Mouse (Mus musculus) inflammation-experienced regulatory T-cells, adult 6 months (primary cell): Measurements from ENCODE around the gene Naglu. TPM values are rescaled to one million over a fixed set of nuclear protein-coding genes. Genes with fewer than 3 reads are reported as not detected.
"Not testable (repeated sequence)": the region's sequence is repeated elsewhere in the genome, so short reads cannot be mapped to it uniquely, and the experiment has no call there.

Source experiments
- ATAC-seq: one replicate; pipeline ENCODE4 v1.8.0; 2017
- polyA plus RNA-seq, 3 experiments: library from polyadenylated mRNA; unstranded; fragments of 100-300 nt; shearing (Covaris generic); gene quantifications; one replicate each; pipeline ENCODE4 v1.2.1; 2017

Gene Naglu
- polyA plus RNA-seq, 3 experiments from 2014 or later, result 4.4 to 7.3 (median 5.7) TPM

GRCm38 (mm10) chr11:101084246-101084645 is 14.4 kb downstream of the Naglu start:
- no peak for ATAC-seq

- no peak for ATAC-seq
Observed at GRCm38 (mm10) chr11:101084811-101085210, 15.0 kb downstream of the Naglu start.

DNA sequence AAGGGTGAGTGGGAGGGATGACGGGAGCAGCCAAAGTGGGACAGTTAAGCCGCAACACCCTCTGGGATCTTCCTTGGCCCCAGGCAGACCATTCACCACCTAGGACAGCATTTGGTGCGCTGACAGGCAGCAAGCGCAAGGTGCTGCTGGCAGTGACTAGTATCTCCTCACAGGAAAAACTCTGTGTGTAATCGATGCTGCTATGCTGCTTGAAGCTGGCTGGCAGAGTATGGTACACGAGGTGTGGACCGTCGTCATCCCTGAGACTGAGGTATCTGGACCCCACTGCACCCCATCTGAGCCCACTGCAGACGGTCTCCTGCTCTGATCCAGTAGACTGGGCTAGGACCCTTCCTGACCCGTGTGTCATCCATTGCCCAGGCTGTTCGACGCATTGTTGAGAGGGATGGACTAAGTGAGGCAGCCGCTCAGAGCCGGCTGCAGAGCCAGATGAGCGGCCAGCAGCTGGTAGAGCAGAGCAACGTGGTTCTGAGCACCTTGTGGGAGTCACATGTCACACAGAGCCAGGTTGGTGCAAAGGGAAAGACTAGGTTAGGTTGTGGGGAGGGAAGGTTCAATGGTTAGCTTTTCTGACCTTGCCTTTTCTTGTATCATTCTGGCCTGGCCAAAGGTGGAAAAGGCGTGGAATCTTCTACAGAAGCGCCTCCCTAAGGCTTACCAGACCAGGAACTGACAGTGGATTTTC is 16.0 kb downstream of the Naglu start:
- ATAC-seq, result no peak

GRCm38 (mm10) chr11:101086323-101086674 is 16.5 kb downstream of the Naglu start:
- ATAC-seq, result no peak

- peak; percentile 80 for ATAC-seq
Observed at GRCm38 (mm10) chr11:101086756-101087681, 17.2 kb downstream of the Naglu start, which contains the start of gene Mlx. Gene Mlx (plus strand): TSS chr11:101087277.

GRCm38 (mm10) chr11:101087682-101088055 is 17.9 kb downstream of the Naglu start:
- ATAC-seq, result no peak

GRCm38 (mm10) chr11:101089931-101090330 is 20.1 kb downstream of the Naglu start:
- ATAC-seq, result no peak

- ATAC-seq, result no peak
Observed at GRCm38 (mm10) chr11:101094930-101095313, 25.1 kb downstream of the Naglu start.

GRCm38 (mm10) chr11:101095314-101096024 is 25.7 kb downstream of the Naglu start, which contains the start of gene Psmc3ip:
Gene Psmc3ip (minus strand): TSS chr11:101095436.
- ATAC-seq, result peak; percentile 95

GRCm38 (mm10) chr11:101098231-101098630 is 28.4 kb downstream of the Naglu start:
- no peak for ATAC-seq

DNA sequence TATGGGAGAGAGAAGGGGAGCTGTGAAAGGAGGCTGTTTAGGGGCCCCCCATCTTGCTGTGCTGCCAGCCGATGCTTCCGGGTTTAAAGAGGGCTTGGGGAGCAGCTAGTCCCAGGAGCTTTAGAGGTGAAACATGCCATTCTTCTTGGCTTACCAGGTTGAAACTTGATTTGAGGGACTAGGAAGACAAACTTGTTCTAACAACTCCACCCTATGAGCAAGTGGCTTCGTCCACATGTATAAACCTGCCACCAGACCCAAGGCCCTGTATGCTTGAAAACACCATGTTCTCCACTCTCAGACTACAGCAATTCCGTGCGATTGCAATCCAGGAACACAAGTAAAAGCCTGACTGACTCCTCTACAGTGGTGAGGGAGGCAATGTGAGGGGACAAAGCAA is 33.2 kb downstream of the Naglu start:
- no peak for ATAC-seq

DNA sequence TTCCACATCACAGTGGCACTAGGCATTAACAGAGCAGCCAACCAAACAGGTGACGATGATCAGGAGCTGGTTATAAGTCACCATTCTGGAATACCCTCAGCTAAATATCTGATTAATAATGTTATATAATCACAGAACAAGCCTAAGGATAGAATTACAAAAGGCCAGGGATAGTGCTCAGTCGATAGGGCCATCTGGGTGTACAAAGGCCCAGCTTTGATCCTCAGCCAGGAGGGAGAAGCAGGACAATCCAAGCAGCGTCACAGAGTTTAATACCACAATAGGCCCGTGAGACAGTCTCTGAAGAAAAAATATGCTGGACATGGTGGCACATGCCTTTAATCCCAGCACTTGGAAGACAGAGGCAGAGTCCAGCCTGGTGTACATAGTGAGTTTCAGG is 39.5 kb downstream of the Naglu start:
- no peak for ATAC-seq

GRCm38 (mm10) chr11:101110708-101111107 is 40.9 kb downstream of the Naglu start:
- ATAC-seq, result no peak

- no peak for ATAC-seq
Observed at GRCm38 (mm10) chr11:101111178-101111577, 41.4 kb downstream of the Naglu start.

DNA sequence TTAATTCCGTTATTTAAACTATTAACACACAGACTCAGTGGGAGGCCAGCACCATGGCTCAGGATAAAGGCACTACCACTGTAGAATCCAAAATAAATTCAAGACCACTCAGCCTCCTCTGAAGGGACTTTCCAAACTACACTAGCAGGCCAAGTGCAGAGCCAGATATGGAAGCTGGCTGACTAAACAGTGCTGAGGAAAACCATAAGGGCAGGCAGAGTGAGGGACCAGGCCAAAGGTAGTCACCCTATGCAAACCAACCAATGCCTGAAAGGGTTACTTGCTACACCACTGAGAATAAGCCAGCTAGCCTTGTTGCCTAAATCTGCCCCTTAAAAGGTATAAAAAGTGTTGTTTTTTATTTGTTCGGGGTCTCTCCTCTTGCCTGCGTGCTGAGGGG is 42.4 kb downstream of the Naglu start:
- no peak for ATAC-seq

DNA sequence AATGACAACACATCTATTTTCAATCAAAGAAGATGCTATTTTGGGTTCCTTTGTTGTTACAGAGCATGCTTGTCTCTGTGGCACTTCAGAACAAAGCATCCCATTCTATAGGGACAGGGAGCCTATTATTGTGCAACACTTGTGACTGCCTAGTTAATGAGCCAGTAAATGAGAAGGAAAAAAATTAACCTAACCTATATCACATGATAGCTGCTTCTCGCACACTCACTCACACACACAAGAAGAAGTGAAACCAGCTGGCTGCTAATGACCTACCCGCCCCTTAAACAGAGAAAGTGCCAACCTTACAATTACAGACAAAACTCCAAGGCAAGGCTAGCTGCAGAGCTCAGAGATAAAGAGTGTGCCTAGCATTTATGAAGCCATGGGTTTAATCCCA is 45.8 kb downstream of the Naglu start:
- no peak for ATAC-seq

- ATAC-seq, result no peak
Observed at GRCm38 (mm10) chr11:101118105-101118504, 48.3 kb downstream of the Naglu start.

GRCm38 (mm10) chr11:101119131-101119760 is 49.4 kb downstream of the Naglu start:
- ATAC-seq, result peak; percentile 33

DNA sequence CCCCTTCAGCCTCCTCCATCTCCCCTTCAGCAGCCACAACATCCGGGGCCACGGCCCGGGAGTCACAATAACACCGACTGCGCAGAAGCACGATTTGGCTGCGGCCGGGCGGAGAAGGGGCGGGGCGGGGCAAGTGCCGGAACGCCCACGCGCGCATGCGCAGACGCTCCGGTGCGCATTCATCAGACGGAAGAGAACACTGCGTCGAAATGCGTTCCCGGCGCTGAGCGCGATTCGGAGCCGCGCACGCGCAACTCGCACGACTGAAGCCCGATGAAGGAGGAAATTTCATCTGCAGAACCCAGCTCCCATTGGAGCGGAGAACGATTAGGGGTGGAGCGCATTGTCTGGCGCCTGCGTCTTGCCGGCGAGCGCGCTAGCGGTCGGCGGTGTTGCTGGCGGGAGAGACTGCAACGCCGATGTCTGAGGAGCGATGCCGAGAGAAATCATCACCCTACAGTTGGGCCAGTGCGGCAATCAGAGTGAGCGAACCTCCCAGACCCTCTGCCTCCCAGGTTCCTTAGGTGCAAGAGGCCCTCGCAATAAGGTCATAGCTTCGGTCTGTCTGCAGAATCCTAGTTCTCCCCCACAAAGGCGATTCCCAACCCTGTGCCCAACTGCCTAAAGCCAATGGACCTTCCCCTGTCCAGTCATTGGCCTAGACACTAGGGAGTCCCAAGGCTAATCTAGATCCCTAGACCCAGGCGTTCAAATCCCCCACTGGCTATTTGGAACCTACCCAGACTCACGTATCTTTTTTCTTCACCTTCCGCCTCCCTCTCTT is 50.1 kb downstream of the Naglu start, which contains the start of the genes Retreg3 and Tubg1:
Retreg3 (minus strand) TSS at position 133 of the 784 bp plus-strand sequence.
Tubg1 (plus strand) TSS at position 178 of the 784 bp plus-strand sequence.
- peak; percentile 90 for ATAC-seq

GRCm38 (mm10) chr11:101120545-101121188 is 50.9 kb downstream of the Naglu start:
- no peak for ATAC-seq

DNA sequence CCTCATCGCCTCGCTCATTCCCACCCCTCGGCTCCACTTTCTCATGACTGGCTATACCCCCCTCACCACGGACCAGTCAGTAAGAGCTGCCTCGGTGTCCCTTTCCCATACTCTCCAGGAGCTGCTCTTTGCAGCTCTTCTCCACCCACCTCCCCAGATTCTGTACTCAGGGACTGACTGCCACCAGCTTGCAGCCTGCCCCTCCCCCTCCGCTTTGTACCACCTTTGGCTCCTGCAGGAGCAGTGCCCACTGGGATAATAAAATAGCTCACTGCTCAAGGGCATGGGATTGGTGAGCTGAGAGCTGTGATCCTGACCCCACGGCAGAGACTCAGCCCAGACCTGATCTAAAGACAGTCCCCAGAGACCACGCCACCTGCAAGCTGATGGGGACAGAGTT is 54.7 kb downstream of the Naglu start:
- ATAC-seq, result not testable (repeated sequence)
